Mouse (Mus musculus) small intestine, adult 2 months (tissue): ENCODE results near the gene Ankrd13b. TPM values are rescaled to one million over a fixed set of nuclear protein-coding genes. Genes with fewer than 3 reads are reported as not detected.

Experiments used
- H3K27ac ChIP-seq: fragments of 200-500 bp; 2 replicates; pipeline ENCODE4 v1.5.1; 2012; ENCODE audit warnings: low read depth, low read length, control low read depth, inconsistent platforms; ENCODE audit not compliant: insufficient read depth
- H3K27me3 ChIP-seq: fragments of 200-500 bp; 2 replicates; pipeline ENCODE4 v1.6.1; 2012; ENCODE audit warnings: mild to moderate bottlenecking, moderate library complexity, low read length, inconsistent platforms; ENCODE audit not compliant: control insufficient read depth, insufficient read depth
- H3K36me3 ChIP-seq: fragments of 200-500 bp; 2 replicates; pipeline ENCODE4 v1.6.1; 2012; ENCODE audit warnings: mild to moderate bottlenecking, low read length, control low read depth, inconsistent platforms; ENCODE audit not compliant: control insufficient read depth, insufficient read depth
- H3K4me1 ChIP-seq: fragments of 200-500 bp; 2 replicates; pipeline ENCODE4 v1.6.1; 2012; ENCODE audit warnings: low read length, inconsistent platforms, mixed read lengths; ENCODE audit not compliant: control insufficient read depth, insufficient read depth, insufficient read length
- H3K4me3 ChIP-seq: fragments of 200-500 bp; 2 replicates; pipeline ENCODE4 v1.5.1; 2012; ENCODE audit warnings: low read depth, mild to moderate bottlenecking, control low read depth, inconsistent platforms, low read length, moderate library complexity
- CTCF ChIP-seq: fragments of 200-500 bp; IDR thresholded peaks from 2 replicates; pipeline ENCODE4 v1.5.1; 2012; ENCODE audit warnings: low read depth, mild to moderate bottlenecking, control low read depth, inconsistent platforms, low read length, moderate library complexity, mixed read lengths; ENCODE audit not compliant: insufficient replicate concordance, insufficient read length; ENCODE audit errors: extremely low read depth
- POLR2A ChIP-seq: fragments of 200-500 bp; IDR thresholded peaks from 2 replicates; pipeline ENCODE4 v1.6.1; 2012; ENCODE audit warnings: low read depth, mild to moderate bottlenecking, control low read depth, inconsistent platforms, low read length, moderate library complexity
- WGBS: fragments of 180-500 bp; shearing (Covaris S2); methylation state at CpG from one replicate; pipeline ENCODE4 v1.1.7; 2018; 5-methylcytosine and 5-hydroxymethylcytosine counted together
- polyA plus RNA-seq: library from polyadenylated mRNA; depleted of rRNA; stranded (reverse); fragments of >200 nt; gene quantifications from 2 replicates; pipeline ENCODE4 v1.2.3, GENCODE M21; 2012

The Ankrd13b gene
- polyA plus RNA-seq, 1 experiment: 12.0 TPM

DNA sequence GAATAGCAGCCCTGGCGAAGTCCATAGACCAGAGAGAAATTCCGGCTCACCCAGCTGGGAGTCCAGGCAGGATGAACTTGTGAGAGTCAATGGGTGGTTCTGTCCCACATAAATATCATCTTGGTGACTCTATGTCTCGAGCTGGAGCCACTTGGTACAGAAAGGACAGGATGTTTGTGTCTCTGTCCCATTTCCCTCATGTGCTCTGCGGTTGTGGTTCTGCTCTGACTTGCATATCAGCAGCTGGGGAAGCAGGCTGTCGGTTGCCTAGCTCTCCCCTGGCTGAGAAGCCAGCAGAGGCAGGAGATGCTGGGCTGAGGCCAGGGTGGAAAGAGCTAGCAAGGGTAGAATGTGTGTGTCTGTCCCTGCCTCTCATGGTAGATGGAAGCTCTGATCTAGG is 29.6 kb upstream of the Ankrd13b start, which contains the start of gene Gm10392:
TSS of gene Gm10392 (minus strand) at position 156 of the 400 bp plus-strand sequence.
- Histone ChIP-seq H3K27me3 (no peaks in the 10 kb centered on the region; the same call in 1 of the 2 replicates), H3K4me3 (no peak within 1 kb of the TSS), H3K4me1 (peaks cover 24% of the 10 kb centered on the region), H3K36me3 (no peaks in the 10 kb centered on the region), H3K27ac (peak within 1 kb of the TSS; percentile 48)
- TF ChIP-seq POLR2A (no peak), CTCF (no peak)
- 67% methylated on average over 5 of the region's 5 CpGs for WGBS

DNA sequence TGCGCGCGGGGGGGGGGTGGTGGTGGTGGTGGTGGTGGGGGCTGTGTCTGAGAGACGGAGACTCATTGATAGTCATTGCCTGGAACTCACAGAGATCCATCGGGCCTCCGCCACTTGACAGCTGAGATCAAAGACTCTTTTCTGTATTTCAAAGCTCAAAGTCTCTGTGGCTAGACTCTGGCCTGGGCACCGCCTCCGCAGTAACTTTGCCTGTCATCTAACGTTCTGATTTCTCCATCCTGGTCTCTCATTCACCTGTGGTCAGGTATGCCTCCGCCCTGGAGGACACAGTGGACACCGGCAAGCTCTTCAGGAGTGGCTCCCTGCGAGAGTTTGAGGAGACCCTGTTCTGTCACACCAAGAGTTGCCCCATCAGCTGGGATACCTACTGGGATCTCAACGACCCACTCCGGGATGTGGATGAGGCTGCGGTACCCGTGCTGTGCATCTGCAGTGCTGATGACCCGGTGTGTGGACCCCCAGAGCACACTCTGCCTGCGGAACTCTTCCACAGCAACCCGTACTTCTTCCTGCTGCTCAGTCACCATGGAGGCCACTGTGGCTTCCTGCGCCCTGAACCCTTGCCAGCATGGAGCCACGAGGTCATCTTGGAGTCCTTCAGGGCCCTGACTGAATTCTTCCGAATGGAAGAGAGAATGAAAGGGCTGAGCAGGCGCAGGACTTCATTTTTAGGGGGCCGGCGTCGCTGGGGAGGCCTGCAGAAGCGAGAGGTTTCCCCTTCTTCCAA is 28.7 kb upstream of the Ankrd13b start:
- Histone ChIP-seq H3K27me3 (no peaks in the 10 kb centered on the region; the same call in 1 of the 2 replicates), H3K27ac (peak overlapping the region; percentile 48)

DNA sequence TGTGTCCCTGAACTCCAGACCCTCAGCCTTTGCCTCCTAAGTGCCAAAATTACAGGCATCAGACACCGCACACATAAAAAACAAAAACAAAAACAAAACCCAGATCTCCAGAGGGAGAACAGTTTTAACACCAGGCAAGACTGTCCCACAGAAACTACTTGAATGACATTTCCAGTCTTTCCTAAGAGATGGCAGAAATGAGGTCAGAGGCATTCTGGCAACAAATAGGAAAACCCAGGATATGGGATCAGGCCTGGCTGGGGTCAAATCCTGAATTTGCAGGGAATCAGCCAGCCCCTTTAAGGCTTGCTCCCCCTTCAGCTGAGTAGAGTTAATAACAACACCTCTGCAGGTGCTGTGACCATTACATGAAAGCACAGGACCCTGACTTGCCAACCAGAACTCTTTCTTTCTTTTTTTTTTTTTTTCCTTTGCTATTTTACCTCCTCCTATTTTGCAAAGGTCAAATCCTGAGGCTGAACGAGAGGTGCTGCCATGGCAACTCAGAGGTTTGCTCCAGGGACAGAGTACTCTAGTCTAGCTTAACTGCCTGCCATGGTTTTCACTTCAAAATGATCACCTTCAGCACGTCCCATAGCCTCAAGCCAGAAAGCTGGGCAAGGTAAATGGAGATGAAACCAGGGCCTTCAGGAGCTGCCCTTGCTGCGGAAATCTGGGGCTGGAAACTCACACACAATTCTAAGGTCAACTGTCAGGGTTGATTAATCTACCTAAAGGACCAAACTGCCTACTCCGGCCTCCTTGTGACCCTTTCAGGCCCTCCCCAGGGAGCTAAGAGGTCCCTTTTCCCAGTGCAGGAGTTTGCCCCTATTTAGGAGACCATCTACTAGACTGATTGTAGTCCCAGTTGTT is 27.3 kb upstream of the Ankrd13b start:
- Histone ChIP-seq H3K4me1 (peaks cover 32% of the 10 kb centered on the region), H3K36me3 (no peaks in the 10 kb centered on the region), H3K4me3 (no peak overlapping the region), H3K27me3 (no peaks in the 10 kb centered on the region; the same call in 1 of the 2 replicates), H3K27ac (no peak overlapping the region)
- TF ChIP-seq CTCF (no peak), POLR2A (no peak)
- WGBS: 85% methylated on average over 5 of the region's 5 CpGs

More for the DNA sequence above, 28.7 kb upstream of the Ankrd13b start:
- Histone ChIP-seq H3K36me3 (no peaks in the 10 kb centered on the region), H3K4me3 (no peak overlapping the region), H3K4me1 (peaks cover 27% of the 10 kb centered on the region)
- TF ChIP-seq POLR2A (no peak), CTCF (no peak)
- 68% methylated on average over 27 of the region's 27 CpGs for WGBS

DNA sequence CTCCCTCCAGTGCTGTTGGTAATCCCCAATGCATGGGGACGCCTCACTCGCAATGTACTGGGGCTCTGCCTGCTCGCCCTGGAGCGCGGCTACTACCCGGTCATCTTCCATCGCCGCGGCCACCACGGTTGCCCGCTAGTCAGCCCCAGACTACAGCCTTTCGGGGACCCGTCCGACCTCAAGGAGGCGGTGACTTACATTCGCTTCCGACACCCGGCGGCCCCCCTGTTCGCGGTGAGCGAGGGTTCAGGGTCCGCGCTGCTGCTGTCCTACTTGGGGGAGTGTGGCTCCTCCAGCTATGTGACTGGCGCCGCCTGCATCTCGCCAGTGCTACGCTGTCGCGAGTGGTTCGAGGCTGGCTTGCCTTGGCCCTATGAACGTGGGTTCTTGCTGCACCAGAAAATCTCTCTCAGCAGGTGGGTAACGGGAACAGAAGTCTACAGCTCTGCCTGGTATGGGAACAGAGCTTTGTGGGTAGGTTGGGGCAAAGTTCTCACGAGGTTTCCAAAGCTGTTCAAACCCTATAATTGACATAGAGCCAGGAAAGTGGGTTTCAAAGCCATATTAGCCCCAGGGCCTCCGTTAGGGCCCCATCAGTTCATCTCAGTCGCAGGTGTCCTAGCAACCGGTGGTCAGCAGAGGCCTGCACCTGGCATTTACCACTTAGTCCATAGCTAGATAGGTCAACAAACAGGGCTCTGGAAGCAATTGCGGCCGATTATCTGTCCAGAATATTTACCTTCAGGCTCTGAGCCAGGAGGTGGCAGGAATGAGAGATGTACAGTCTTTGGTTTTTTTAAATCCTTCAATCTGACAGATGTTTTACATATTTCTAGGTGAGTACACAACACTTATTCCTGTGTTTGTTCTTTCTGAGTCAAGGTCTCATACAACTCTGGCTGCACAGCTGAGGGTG is 26.4 kb upstream of the Ankrd13b start, which contains the start of gene Trp53i13:
TSS of gene Trp53i13 (minus strand) at position 344 of the 916 bp plus-strand sequence.
- Histone ChIP-seq H3K27ac (peak within 1 kb of the TSS; percentile 4; the same call in 1 of the 2 replicates), H3K4me1 (peaks cover 32% of the 10 kb centered on the region), H3K27me3 (no peaks in the 10 kb centered on the region; the same call in 1 of the 2 replicates), H3K4me3 (peak within 1 kb of the TSS; percentile 66), H3K36me3 (no peaks in the 10 kb centered on the region)
- WGBS: 5% methylated on average over 39 of the region's 39 CpGs
- TF ChIP-seq POLR2A: no peak
- TF ChIP-seq CTCF: no peak

DNA sequence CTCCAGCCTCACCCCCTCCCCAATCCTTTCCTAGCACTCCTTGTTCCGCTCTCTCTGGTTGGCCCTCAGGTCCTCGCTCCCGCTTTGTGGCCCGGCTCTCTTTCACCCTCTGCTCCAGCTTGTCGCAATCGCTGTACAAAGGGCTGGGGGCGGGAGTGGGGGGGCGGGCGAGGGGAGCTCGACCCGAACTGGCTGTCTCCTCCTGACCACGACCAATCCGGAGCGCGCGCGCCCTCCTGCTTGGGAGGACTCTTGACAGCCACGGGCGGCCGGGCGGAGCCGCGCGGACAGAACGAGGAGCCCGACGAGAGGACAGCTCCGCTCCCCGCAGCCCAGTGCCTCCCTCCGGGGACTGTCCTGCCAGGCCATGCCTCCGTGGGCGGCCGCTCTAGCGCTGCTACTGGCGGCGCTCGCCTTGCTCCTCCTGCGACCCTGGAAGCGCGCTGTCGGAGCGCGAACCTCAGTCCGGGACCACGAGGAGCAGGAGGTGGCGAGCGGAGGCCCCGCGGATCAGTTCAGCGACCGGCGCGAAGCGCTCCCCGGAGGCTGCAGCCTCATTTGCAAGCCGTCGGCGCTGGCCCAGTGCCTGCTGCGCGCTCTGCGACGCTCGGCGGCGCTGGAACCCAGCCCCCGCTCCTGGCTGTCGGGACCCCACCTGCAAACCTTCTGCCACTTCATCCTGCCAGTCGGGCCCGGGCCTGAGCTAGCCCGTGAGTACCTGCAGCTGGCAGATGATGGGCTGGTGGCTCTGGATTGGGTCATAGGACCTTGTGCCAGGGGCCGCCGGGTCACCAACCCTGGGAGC is 25.6 kb upstream of the Ankrd13b start, which contains the start of gene Abhd15:
TSS of gene Abhd15 (plus strand) at position 290 of the 805 bp plus-strand sequence.
- peaks cover 32% of the 10 kb centered on the region for H3K4me1 ChIP-seq
- H3K27ac ChIP-seq: peak within 1 kb of the TSS; percentile 39; the same call in 1 of the 2 replicates
- TF ChIP-seq CTCF (no peak), POLR2A (peak; percentile 53)
- no peaks in the 10 kb centered on the region; the same call in 1 of the 2 replicates for H3K27me3 ChIP-seq
- H3K4me3 ChIP-seq: peak within 1 kb of the TSS; percentile 70
- no peaks in the 10 kb centered on the region for H3K36me3 ChIP-seq
- WGBS: under 1% methylated on average over 72 of the region's 72 CpGs
